Mouse (Mus musculus) heart, embryonic 13.5 days (tissue): ENCODE results near the gene Olfr201. TPM values are rescaled to one million over a fixed set of nuclear protein-coding genes. Genes with fewer than 3 reads are reported as not detected.
"Not testable (repeated sequence)": the region's sequence is repeated elsewhere in the genome, so short reads cannot be mapped to it uniquely, and the experiment has no call there.

ENCODE experiments used
- ATAC-seq: fragments of 200-750 bp; cut with Nextera tagmentation; 2 replicates; pipeline ENCODE4 v1.8.0; 2017; ENCODE audit warnings: moderate TSS enrichment; ENCODE audit not compliant: insufficient number of reproducible peaks, low FRiP score, low TSS enrichment; ENCODE audit errors: extremely low read depth
- H3K27ac ChIP-seq: fragments of 300-500 bp; sonication (generic); replicated peaks from 2 replicates; pipeline ENCODE4 v1.5.1; 2015; ENCODE audit warnings: moderate library complexity, mild to moderate bottlenecking, inconsistent platforms
- H3K27me3 ChIP-seq: fragments of 300-500 bp; sonication (generic); replicated peaks from 2 replicates; pipeline ENCODE4 v1.6.1; 2015; ENCODE audit warnings: mild to moderate bottlenecking, inconsistent platforms
- H3K36me3 ChIP-seq: fragments of 300-500 bp; sonication (generic); 2 replicates; pipeline ENCODE4 v1.6.1; 2015; ENCODE audit warnings: mild to moderate bottlenecking, inconsistent platforms
- H3K4me1 ChIP-seq: fragments of 300-500 bp; sonication (generic); 2 replicates; pipeline ENCODE4 v1.6.1; 2015; ENCODE audit warnings: inconsistent platforms
- H3K4me2 ChIP-seq: fragments of 300-500 bp; sonication (generic); 2 replicates; pipeline ENCODE4 v1.6.1; 2015; ENCODE audit warnings: inconsistent platforms, mild to moderate bottlenecking, moderate library complexity
- H3K4me3 ChIP-seq: fragments of 300-500 bp; sonication (generic); 2 replicates; pipeline ENCODE4 v1.5.1; 2015; ENCODE audit warnings: moderate library complexity, mild to moderate bottlenecking, inconsistent platforms
- H3K9ac ChIP-seq: fragments of 300-500 bp; sonication (generic); 2 replicates; pipeline ENCODE4 v1.6.1; 2015; ENCODE audit warnings: inconsistent platforms, mild to moderate bottlenecking, moderate library complexity
- H3K9me3 ChIP-seq: fragments of 300-500 bp; sonication (generic); 2 replicates; pipeline ENCODE4 v1.6.1; 2016; ENCODE audit warnings: inconsistent platforms
- WGBS: fragments of 180-500 bp; shearing (Covaris S2); methylation state at CpG from one replicate; pipeline ENCODE4 v1.1.7; 2015; ENCODE audit warnings: mixed read lengths; 5-methylcytosine and 5-hydroxymethylcytosine counted together
- polyA plus RNA-seq: library from polyadenylated mRNA; unstranded; fragments of >200 nt; fragmentation: Nextera tagmentation; extraction: Ambion mirVana; gene quantifications from 2 replicates; pipeline ENCODE4 v1.2.1, GENCODE M21; 2015

Gene Olfr201
- polyA plus RNA-seq = not detected in 2 replicates

GRCm38 (mm10) chr16:59272532-59272931 lies at the start of gene Olfr201:
Gene Olfr201, minus strand, starts transcription at chr16:59272632.
- H3K27ac ChIP-seq, ATAC-seq: not testable (repeated sequence)
- WGBS = 75% methylated on average over 4 of the region's 4 CpGs

GRCm38 (mm10) chr16:59318148-59318547 lies 45.7 kb upstream of the Olfr201 start, which contains the start of gene Olfr204:
Gene Olfr204, minus strand, starts transcription at chr16:59318248.
- Histone ChIP-seq H3K9ac (no peak within 1 kb of the TSS), H3K36me3 (no peaks in the 10 kb centered on the region), H3K27ac (no peak within 1 kb of the TSS), H3K4me1 (no peaks in the 10 kb centered on the region), H3K9me3 (no peaks in the 10 kb centered on the region), H3K4me2 (no peak within 1 kb of the TSS), H3K27me3 (no peaks in the 10 kb centered on the region), H3K4me3 (no peak within 1 kb of the TSS)
- no peak for ATAC-seq

More at GRCm38 (mm10) chr16:59272532-59272931, at the start of gene Olfr201:
- not testable (repeated sequence) for H3K9me3 ChIP-seq, H3K36me3 ChIP-seq, H3K9ac ChIP-seq, H3K4me2 ChIP-seq, H3K4me3 ChIP-seq, H3K27me3 ChIP-seq, H3K4me1 ChIP-seq

- H3K27me3 ChIP-seq = no peaks in the 10 kb centered on the region
- no peak within 1 kb of the TSS for H3K4me3 ChIP-seq
- H3K36me3 ChIP-seq = no peaks in the 10 kb centered on the region
- H3K9me3 ChIP-seq = no peaks in the 10 kb centered on the region
- WGBS = 66% methylated on average over 2 of the region's 2 CpGs
- H3K9ac ChIP-seq = no peak within 1 kb of the TSS
- H3K4me1 ChIP-seq = no peaks in the 10 kb centered on the region
- ATAC-seq = no peak
- H3K4me2 ChIP-seq = no peak within 1 kb of the TSS
- H3K27ac ChIP-seq = no peak within 1 kb of the TSS
Observed at GRCm38 (mm10) chr16:59298581-59298980, 26.1 kb upstream of the Olfr201 start, which contains the start of gene Olfr203. Gene Olfr203, plus strand, starts transcription at chr16:59298881.

- H3K9ac ChIP-seq, H3K27me3 ChIP-seq, H3K27ac ChIP-seq, H3K4me1 ChIP-seq, ATAC-seq, H3K9me3 ChIP-seq, H3K4me2 ChIP-seq, H3K4me3 ChIP-seq, H3K36me3 ChIP-seq: not testable (repeated sequence)
- 73% methylated on average over 9 of the region's 9 CpGs for WGBS
Observed at GRCm38 (mm10) chr16:59287576-59287975, 15.1 kb upstream of the Olfr201 start.

- H3K27ac ChIP-seq = no peak within 1 kb of the TSS
- WGBS = 76% methylated on average over 1 of the region's 1 CpGs
- no peak for ATAC-seq
- H3K4me3 ChIP-seq = no peak within 1 kb of the TSS
- no peaks in the 10 kb centered on the region for H3K4me1 ChIP-seq
- no peak within 1 kb of the TSS for H3K4me2 ChIP-seq
- H3K36me3 ChIP-seq = no peaks in the 10 kb centered on the region
- no peak within 1 kb of the TSS for H3K9ac ChIP-seq
- H3K9me3 ChIP-seq = no peaks in the 10 kb centered on the region
- H3K27me3 ChIP-seq = no peaks in the 10 kb centered on the region
Observed at GRCm38 (mm10) chr16:59286693-59287092, 14.3 kb upstream of the Olfr201 start, which contains the start of gene Olfr202. Gene Olfr202, minus strand, starts transcription at chr16:59286793.

GRCm38 (mm10) chr16:59283476-59283875 lies 11.0 kb upstream of the Olfr201 start:
- WGBS = 44% methylated on average over 1 of the region's 1 CpGs
- no peak for ATAC-seq
- Histone ChIP-seq H3K4me3 (no peak overlapping the region), H3K4me1 (no peaks in the 10 kb centered on the region), H3K9me3 (no peaks in the 10 kb centered on the region), H3K9ac (no peak overlapping the region), H3K4me2 (no peak overlapping the region), H3K36me3 (no peaks in the 10 kb centered on the region), H3K27ac (no peak overlapping the region), H3K27me3 (no peaks in the 10 kb centered on the region)

GRCm38 (mm10) chr16:59280542-59280941 lies 8.1 kb upstream of the Olfr201 start:
- 38% methylated on average over 3 of the region's 3 CpGs for WGBS
- no peak overlapping the region for H3K4me3 ChIP-seq
- no peak overlapping the region for H3K9ac ChIP-seq
- no peaks in the 10 kb centered on the region for H3K9me3 ChIP-seq
- H3K27me3 ChIP-seq = no peaks in the 10 kb centered on the region
- no peak overlapping the region for H3K4me2 ChIP-seq
- H3K4me1 ChIP-seq = no peaks in the 10 kb centered on the region
- H3K27ac ChIP-seq = no peak overlapping the region
- ATAC-seq = no peak
- H3K36me3 ChIP-seq = no peaks in the 10 kb centered on the region

GRCm38 (mm10) chr16:59269097-59269496 lies 3.3 kb downstream of the Olfr201 start:
- H3K9me3 ChIP-seq, H3K4me2 ChIP-seq, H3K9ac ChIP-seq, H3K27me3 ChIP-seq, H3K4me3 ChIP-seq, H3K27ac ChIP-seq, H3K4me1 ChIP-seq, ATAC-seq, H3K36me3 ChIP-seq: not testable (repeated sequence)
- 61% methylated on average over 4 of the region's 4 CpGs for WGBS

GRCm38 (mm10) chr16:59249684-59250083 lies 22.7 kb downstream of the Olfr201 start:
- Histone ChIP-seq H3K4me3 (no peak overlapping the region), H3K27ac (no peak overlapping the region), H3K4me1 (no peaks in the 10 kb centered on the region), H3K9me3 (no peaks in the 10 kb centered on the region), H3K4me2 (no peak overlapping the region), H3K36me3 (no peaks in the 10 kb centered on the region), H3K27me3 (no peaks in the 10 kb centered on the region), H3K9ac (no peak overlapping the region)
- 76% methylated on average over 17 of the region's 17 CpGs for WGBS
- ATAC-seq = no peak

GRCm38 (mm10) chr16:59219667-59220066 lies 52.8 kb downstream of the Olfr201 start, which contains the start of gene Olfr199:
Gene Olfr199, minus strand, starts transcription at chr16:59219767.
- not testable (repeated sequence) for H3K27me3 ChIP-seq, H3K4me1 ChIP-seq, H3K27ac ChIP-seq, H3K9me3 ChIP-seq, H3K4me3 ChIP-seq, H3K4me2 ChIP-seq, H3K9ac ChIP-seq, H3K36me3 ChIP-seq, ATAC-seq
- 71% methylated on average over 1 of the region's 1 CpGs for WGBS

GRCm38 (mm10) chr16:59217861-59218260 lies 54.6 kb downstream of the Olfr201 start:
- not testable (repeated sequence) for H3K36me3 ChIP-seq, H3K9me3 ChIP-seq, H3K4me3 ChIP-seq, ATAC-seq, H3K27ac ChIP-seq, H3K4me2 ChIP-seq, H3K4me1 ChIP-seq, H3K27me3 ChIP-seq, H3K9ac ChIP-seq
- 60% methylated on average over 3 of the region's 3 CpGs for WGBS
